Mouse (Mus musculus) G1E (cell line): ENCODE data around the gene Epn2. TPM values are rescaled to one million over a fixed set of nuclear protein-coding genes. Genes with fewer than 3 reads are reported as not detected.

ENCODE experiments used
- ATAC-seq: 2 replicates; pipeline ENCODE4 v1.8.0; 2016; ENCODE audit warnings: mild to moderate bottlenecking; ENCODE audit not compliant: insufficient number of reproducible peaks, poor library complexity, low FRiP score, severe bottlenecking; ENCODE audit errors: extremely low read depth
- DNase-seq: peaks from one replicate; pipeline ENCODE4 v3.0.0; 2012; ENCODE audit warnings: low spot score
- H3K27me3 ChIP-seq: 2 replicates; pipeline ENCODE4 v1.6.1; 2012; ENCODE audit warnings: mild to moderate bottlenecking, low read length, inconsistent platforms; ENCODE audit not compliant: insufficient read depth
- H3K36me3 ChIP-seq: replicated peaks from 2 replicates; pipeline ENCODE3; 2012; ENCODE audit warnings: mild to moderate bottlenecking, inconsistent platforms
- H3K4me1 ChIP-seq: 2 replicates; pipeline ENCODE4 v1.6.1; 2012; ENCODE audit warnings: low read depth, low read length, inconsistent platforms, mixed read lengths; ENCODE audit not compliant: insufficient read depth
- H3K4me3 ChIP-seq: 2 replicates; pipeline ENCODE4 v1.5.1; 2012; ENCODE audit warnings: low read depth, mild to moderate bottlenecking, inconsistent platforms, low read length, moderate library complexity, mixed read lengths
- H3K9me3 ChIP-seq: replicated peaks from 2 replicates; pipeline ENCODE4 v1.6.1; 2012; ENCODE audit warnings: inconsistent platforms
- CTCF ChIP-seq: IDR thresholded peaks from 2 replicates; pipeline ENCODE4 v1.5.1; 2012; ENCODE audit warnings: low read depth, low read length, inconsistent platforms, mixed read lengths
- GATA1 ChIP-seq: IDR thresholded peaks from 2 replicates; pipeline ENCODE4 v1.6.1; 2012; ENCODE audit warnings: borderline replicate concordance, low read length, inconsistent platforms, mixed read lengths
- GATA2 ChIP-seq: IDR thresholded peaks from 2 replicates; pipeline ENCODE4 v1.6.1; 2012; ENCODE audit warnings: low read depth, low read length, inconsistent platforms, borderline replicate concordance
- POLR2AphosphoS5 ChIP-seq: IDR thresholded peaks from 2 replicates; pipeline ENCODE4 v1.6.1; 2012; ENCODE audit warnings: low read depth, low read length, inconsistent platforms; ENCODE audit not compliant: insufficient replicate concordance
- TAL1 ChIP-seq: conservative IDR thresholded peaks from 2 replicates; pipeline ENCODE4 v1.6.1; 2012; ENCODE audit warnings: low read depth, low read length, inconsistent platforms, mixed read lengths
- polyA plus RNA-seq: library from polyadenylated mRNA; stranded (reverse); fragments of >175 nt; gene quantifications from 2 replicates; pipeline ENCODE4 v1.2.3, GENCODE M21; 2012
- total RNA-seq, 2 experiments: library from RNA; stranded (forward) in 1 of 2; stranded (reverse) in 1 of 2; fragments of 200-1000 nt in 1 of 2; fragments of >200 nt in 1 of 2; fragmentation: Nextera tagmentation in 1 of 2; gene quantifications; 2 replicates each; pipeline ENCODE4 v1.2.3; 2014 to 2017

Gene Epn2
- total and polyA plus RNA-seq, 3 experiments, result 2.3 to 4.5 (median 2.6) TPM

DNA sequence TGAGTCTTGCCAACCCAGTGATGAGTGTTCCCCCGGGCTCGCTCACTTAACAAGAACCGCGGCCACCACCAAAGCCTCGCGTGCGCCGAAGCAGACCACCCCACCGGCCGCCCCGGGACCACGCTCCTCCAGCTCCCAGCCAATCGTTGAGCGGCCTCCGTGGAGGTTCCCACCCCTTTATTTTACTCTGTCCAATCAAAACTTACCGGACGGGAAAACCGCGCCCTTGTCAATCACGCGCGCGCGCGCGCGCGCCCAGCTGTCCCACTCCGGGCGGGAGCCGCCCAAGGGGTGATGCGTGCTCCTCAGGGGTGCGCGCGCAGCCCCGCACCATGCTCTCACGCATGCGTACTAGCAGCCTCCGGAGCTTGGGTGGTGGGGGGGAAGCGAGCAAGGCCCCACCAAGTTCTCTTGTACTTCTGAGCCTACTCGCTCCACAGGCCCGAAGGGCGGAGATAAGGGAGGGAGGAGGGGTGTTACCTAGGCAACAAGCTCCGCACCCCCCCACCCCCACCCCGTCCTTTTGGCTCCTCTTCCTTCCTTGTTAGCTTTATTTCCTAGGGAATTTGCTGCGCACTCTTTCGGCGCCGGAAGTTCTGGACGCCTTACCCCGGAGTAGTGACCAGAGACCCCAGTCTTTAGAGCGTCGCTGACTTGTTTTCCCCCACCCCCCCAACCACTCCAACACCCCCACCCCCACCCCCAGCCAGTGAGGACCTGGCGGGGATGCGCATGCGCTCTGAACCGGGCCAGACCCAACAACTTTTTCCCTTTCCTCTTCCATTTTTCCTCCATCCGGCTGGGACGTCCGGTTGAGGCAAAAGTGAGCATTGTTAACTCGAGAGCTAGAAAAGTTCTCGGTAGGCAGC, 85.1 kb downstream of the Epn2 start, which contains the start of gene Mapk7:
Gene Mapk7, minus strand, starts transcription at position 278 of the 869 bp plus-strand sequence.
- Histone ChIP-seq H3K27me3 (no peaks in the 10 kb centered on the region), H3K4me1 (peaks cover 34% of the 10 kb centered on the region), H3K9me3 (no peaks in the 10 kb centered on the region), H3K36me3 (peaks cover 37% of the 10 kb centered on the region), H3K4me3 (peak within 1 kb of the TSS; percentile 88)
- TF ChIP-seq CTCF, result no peak
- no peak for TF ChIP-seq TAL1
- no peak for TF ChIP-seq POLR2AphosphoS5
- no peak for TF ChIP-seq GATA2
- no peak for TF ChIP-seq GATA1
- ATAC-seq (peak; percentile 81), DNase-seq (peak; percentile 99)

DNA sequence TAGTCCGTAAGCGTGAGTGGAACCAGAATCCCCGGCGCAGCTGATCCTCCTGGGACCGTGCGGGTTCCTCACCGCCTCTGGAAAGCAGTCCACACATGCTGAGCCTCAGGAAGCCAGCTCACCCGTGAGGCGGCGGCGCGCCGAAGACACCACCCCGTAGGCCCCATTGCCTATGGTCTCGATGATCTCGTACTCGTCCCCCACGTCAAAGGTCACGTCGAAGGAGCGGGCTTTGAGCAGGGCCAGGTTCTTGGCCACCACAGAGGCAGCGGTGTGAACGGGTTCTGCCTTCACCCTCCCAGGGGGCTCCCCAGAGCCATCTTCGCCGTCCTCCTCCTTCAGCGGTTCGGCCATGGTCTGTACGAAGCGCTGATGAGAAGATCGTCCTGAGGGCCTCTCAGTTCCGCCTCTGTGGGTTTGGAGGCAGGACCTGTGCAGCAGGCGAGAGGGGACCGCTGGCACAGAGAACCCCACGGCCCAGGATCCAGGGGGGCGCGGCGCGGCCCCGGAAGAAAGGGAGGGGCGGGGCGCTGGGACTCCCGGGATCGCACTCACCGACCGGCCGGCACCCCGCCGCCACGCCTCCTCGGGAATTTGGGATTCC, 85.9 kb downstream of the Epn2 start:
- H3K4me3 ChIP-seq, result peak overlapping the region; percentile 88
- H3K4me1 ChIP-seq, result peaks cover 27% of the 10 kb centered on the region
- DNase-seq, result peak; percentile 50
- peak; percentile 23; the same call in 1 of the 2 replicates for ATAC-seq
- H3K36me3 ChIP-seq, result peaks cover 45% of the 10 kb centered on the region
- no peaks in the 10 kb centered on the region for H3K27me3 ChIP-seq
- TF ChIP-seq TAL1, result no peak
- no peaks in the 10 kb centered on the region for H3K9me3 ChIP-seq

DNA sequence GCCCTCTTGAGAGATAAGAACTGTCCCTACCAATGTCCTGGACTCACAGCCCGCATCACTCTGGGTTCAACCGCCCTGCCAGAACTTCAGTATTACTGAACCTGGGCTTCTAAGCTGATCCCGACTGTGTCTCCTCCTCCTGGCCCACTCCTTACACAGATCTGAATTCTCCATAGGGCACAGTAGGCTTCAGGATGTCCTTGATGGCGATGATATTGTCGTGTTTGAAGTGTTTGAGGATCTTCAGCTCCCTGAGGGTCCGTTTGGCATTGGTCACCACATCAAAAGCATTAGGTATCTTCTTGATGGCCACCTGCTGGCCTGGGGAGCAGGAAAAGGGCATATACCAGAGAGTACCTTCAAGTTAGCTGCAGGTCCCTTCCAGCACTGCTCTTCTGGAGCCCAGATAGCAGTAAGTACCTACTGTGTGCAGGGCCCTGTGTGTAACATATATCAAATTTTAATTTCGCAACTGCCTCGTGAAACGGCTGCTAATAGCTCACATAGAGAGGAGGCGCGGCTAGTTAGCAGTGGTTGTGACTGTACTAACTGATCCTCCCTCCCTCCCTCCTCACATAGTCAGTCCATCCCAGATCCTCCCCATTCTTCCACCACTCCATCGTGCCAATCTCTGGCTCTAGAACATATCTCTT, 86.6 kb downstream of the Epn2 start:
- Histone ChIP-seq H3K9me3 (no peaks in the 10 kb centered on the region), H3K36me3 (peaks cover 52% of the 10 kb centered on the region), H3K4me1 (peaks cover 25% of the 10 kb centered on the region), H3K4me3 (peak overlapping the region; percentile 88), H3K27me3 (no peaks in the 10 kb centered on the region)
- no peak for ATAC-seq
- TF ChIP-seq CTCF, result no peak
- no peak for TF ChIP-seq GATA2
- no peak for TF ChIP-seq GATA1
- no peak for TF ChIP-seq TAL1
- TF ChIP-seq POLR2AphosphoS5, result no peak
- DNase-seq, result no peak

DNA sequence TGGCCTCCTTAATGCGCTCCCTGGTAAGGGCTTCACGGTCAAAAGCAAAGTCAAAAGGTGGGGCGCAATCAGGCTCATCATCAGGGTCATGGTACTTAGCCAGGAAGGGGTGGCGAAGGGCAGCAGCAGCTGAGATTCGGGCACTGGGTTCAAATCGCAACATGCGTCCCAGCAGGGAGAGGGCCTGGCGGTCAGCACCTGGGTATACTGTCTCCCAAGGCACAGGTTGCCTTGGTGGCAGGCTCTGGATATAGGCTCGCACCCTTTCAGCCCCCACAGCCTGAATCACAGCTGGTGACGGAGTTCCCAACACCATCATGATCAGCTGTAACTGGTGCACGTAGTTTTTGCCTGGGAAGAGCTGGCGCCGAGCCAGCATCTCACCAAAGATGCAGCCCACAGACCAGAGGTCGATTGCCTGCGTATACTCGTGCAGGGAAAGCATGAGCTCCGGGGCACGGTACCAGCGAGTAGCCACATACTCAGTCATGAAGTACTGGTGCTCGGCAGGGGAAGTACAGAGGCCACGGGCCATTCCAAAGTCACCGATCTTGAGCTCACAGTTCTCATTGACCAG, 88.5 kb downstream of the Epn2 start:
- no peak for DNase-seq
- ATAC-seq, result no peak
- Histone ChIP-seq H3K4me3 (no peak overlapping the region), H3K36me3 (peaks cover 58% of the 10 kb centered on the region), H3K9me3 (no peaks in the 10 kb centered on the region), H3K27me3 (0 out of 2 replicates have a peak, but pooled peaks cover 2% of the 10 kb centered on the region), H3K4me1 (peaks cover 22% of the 10 kb centered on the region)
- TF ChIP-seq GATA1 (no peak), POLR2AphosphoS5 (no peak), GATA2 (no peak), TAL1 (no peak), CTCF (no peak)

DNA sequence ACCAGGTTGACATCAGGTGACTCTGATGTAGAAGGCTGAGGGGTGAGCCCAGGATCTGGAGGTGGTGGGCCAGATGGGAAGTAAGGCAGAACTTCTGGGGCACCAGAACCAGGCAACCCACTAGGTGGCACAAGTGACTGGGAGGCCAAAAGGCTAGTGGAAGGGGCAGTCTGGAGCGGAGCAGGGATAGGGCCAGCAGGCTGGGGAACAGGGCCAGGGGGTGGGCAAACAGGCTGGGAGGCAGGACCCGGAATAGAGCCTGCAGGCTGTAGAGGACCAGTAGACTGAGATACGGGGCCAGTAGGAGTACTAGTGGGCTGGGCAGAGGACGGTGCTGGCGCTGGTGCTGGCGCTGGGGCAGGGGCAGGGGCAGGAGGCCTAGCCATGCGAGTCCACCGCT, 89.6 kb downstream of the Epn2 start:
- TF ChIP-seq GATA1 (no peak), CTCF (no peak), POLR2AphosphoS5 (no peak), TAL1 (no peak), GATA2 (no peak)
- no peak overlapping the region for H3K4me3 ChIP-seq
- ATAC-seq, result no peak
- H3K27me3 ChIP-seq, result peaks cover 10% of the 10 kb centered on the region; the same call in 1 of the 2 replicates
- DNase-seq, result no peak
- H3K36me3 ChIP-seq, result peaks cover 58% of the 10 kb centered on the region
- H3K4me1 ChIP-seq, result peaks cover 18% of the 10 kb centered on the region
- H3K9me3 ChIP-seq, result no peaks in the 10 kb centered on the region

DNA sequence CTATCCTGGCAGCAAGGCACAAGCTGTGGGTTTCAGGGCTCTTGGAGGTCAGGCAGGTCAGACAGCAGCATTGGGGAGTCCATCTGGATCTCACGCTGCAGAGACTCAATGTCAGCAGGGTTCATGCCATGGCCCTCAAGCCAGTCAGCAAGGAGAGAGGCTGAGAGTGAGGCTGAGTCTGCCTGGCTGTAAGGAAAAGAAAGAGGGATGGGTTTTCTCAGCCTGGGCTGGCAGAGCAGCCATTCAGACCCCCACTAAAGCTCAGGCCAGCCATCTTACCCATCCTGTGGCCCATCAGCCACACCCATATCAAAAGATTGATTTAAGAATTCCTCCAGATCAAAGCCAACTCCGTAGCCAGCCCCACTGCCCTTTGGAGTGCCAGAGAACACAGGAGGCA, 90.4 kb downstream of the Epn2 start:
- TF ChIP-seq POLR2AphosphoS5 (no peak), GATA2 (no peak), TAL1 (no peak), GATA1 (no peak), CTCF (no peak)
- H3K4me1 ChIP-seq, result peaks cover 16% of the 10 kb centered on the region
- DNase-seq (no peak), ATAC-seq (no peak)
- peaks cover 58% of the 10 kb centered on the region for H3K36me3 ChIP-seq
- H3K9me3 ChIP-seq, result no peaks in the 10 kb centered on the region
- peaks cover 17% of the 10 kb centered on the region for H3K27me3 ChIP-seq
- no peak overlapping the region for H3K4me3 ChIP-seq
